Mouse (Mus musculus) liver, postnatal 0 days (tissue): Measurements from ENCODE around the gene Got2.

Experiments
- CTCF ChIP-seq: sonication (generic); IDR thresholded peaks from 2 replicates; pipeline ENCODE4 v1.5.1; 2016; ENCODE audit warnings: antibody characterized with exemption, low read depth
- EP300 ChIP-seq: IDR thresholded peaks from 2 replicates; pipeline ENCODE4 v1.6.1; 2016; ENCODE audit warnings: antibody characterized with exemption, low read depth, mild to moderate bottlenecking

GRCm38 (mm10) chr8:95835891-95836290 lies 52.5 kb downstream of the Got2 start:
- no peak for TF ChIP-seq CTCF
- no peak for TF ChIP-seq EP300
